ENCODE assay signal across 8 mouse cellular contexts in the genomic region with DNA sequence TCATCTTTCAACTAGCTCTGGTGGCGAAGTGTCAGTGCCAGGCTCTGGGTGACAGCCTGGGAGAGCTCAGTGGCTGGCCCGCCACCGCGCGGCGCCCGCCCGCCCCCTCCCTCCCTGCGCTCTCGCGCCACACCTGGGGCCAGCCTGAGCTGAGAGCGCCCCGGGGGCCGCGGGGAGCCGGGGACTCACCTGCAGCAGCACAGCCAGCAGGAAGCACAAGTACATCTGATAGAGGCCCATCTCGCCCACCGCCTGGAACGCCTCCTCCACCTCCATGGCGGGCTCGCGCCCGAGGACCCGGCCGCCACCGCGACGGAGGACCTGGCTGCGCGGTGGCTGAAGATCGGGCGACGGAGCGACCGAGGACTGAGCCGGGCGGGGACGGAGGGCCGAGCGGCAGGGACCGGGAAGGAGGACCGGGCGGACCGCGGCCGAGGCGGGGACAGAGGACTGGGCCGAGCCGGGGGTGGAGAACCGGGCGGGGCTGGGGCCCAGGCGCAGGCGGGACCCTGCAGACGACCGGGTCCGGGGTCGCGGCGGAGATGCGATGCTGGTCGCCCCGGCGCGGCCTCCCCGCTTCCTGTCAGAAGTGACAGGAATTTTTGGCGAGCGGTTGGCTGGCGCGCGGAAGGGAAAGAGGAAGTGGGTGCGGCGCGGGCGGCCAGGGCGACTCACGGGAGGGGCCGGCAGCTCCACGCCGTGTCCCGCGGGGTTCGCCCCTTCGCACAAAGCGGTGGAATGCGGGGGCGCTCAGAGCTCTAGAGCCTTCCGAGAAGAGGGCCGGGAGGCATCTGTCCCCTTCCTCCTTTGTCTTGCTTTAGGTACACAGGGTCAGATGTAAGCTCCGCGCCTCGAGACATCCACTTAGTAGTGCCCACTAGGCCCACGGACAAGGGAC. TPM values are rescaled to one million over a fixed set of nuclear protein-coding genes. Genes with fewer than 3 reads are reported as not detected.
A peak's percentile ranks its signal among the peaks of the same experiment; 100 is the strongest.
DNase-seq lines count a peak whose midpoint lies in the region; ATAC-seq lines count a peak whose summit lies in the region.

A gene (minus strand): TSS at position 611 of the 898 bp plus-strand sequence.

- ATAC-seq in hindbrain, embryonic 13.5 days (ENCODE audit: low FRiP score) = peak; percentile 92

- H3K4me3 ChIP-seq in hindbrain, embryonic 13.5 days = peak within 1 kb of the TSS; percentile 83
- peak within 1 kb of the TSS; percentile 94 for H3K4me3 ChIP-seq in megakaryocyte, embryonic 14.5 days (replicated peaks)

- peak; percentile 74 for DNase-seq in MEL-GATA-1-ER (ENCODE audit: extremely low read depth, low read depth)
- DNase-seq in cerebellum, adult 9-10 months = peak; percentile 71
- peak; percentile 15 to 28 for DNase-seq in frontal cortex, postnatal 25 days (ENCODE audit: low spot score in 2 of 2)
- peak; percentile 25 to 29 for DNase-seq in left cerebral cortex, adult 8-10 months (ENCODE audit: low spot score in 2 of 2)
- DNase-seq in right cerebral cortex, adult 2 months (ENCODE audit: low spot score in 2 of 2) = peak; percentile 45 to 51
- DNase-seq in urinary bladder, postnatal 25 days (ENCODE audit: low spot score) = peak; percentile 66

- H3K4me1 ChIP-seq in hindbrain, embryonic 13.5 days (replicated peaks) = peaks cover 36% of the 10 kb centered on the region
- H3K4me1 ChIP-seq in megakaryocyte, embryonic 14.5 days = peaks cover 28% of the 10 kb centered on the region

- H3K27ac ChIP-seq in hindbrain, embryonic 13.5 days = peak within 1 kb of the TSS; percentile 98

- H3K36me3 ChIP-seq in hindbrain, embryonic 13.5 days = no peaks in the 10 kb centered on the region
- no peaks in the 10 kb centered on the region for H3K36me3 ChIP-seq in megakaryocyte, embryonic 14.5 days (replicated peaks; ENCODE audit: low read length)

- peak within 1 kb of the TSS; percentile 95 for H3K9ac ChIP-seq in hindbrain, embryonic 13.5 days

- H3K9me3 ChIP-seq in hindbrain, embryonic 13.5 days = no peaks in the 10 kb centered on the region
- no peaks in the 10 kb centered on the region for H3K9me3 ChIP-seq in megakaryocyte, embryonic 14.5 days

- peak within 1 kb of the TSS; percentile 78 for H3K4me2 ChIP-seq in hindbrain, embryonic 13.5 days

- no peaks in the 10 kb centered on the region for H3K27me3 ChIP-seq in hindbrain, embryonic 13.5 days
- H3K27me3 ChIP-seq in megakaryocyte, embryonic 14.5 days (replicated peaks) = peaks cover 12% of the 10 kb centered on the region

- WGBS in hindbrain, embryonic 13.5 days = under 1% methylated on average over 91 of the region's 92 CpGs

RNA-seq across cellular contexts. Expression of the gene that starts here (rescaled TPM):
- 7.4 and 7.5 TPM in 2 replicates for polyA plus RNA-seq in hindbrain, embryonic 13.5 days (2015; fragmentation: Nextera tagmentation; extraction: Ambion mirVana)
- 1 to 10 TPM; 7.9 to 9.7 (median 9.2) TPM for total RNA-seq in left cerebral cortex, adult 8-10 months (2022)
- 1.4 and 2.4 TPM in 2 replicates for polyA plus RNA-seq in megakaryocyte, embryonic 14.5 days (2012; ENCODE audit: insufficient read depth, low replicate concordance)

Comparison
In these comparisons a context has a peak if more than half of its experiments do, and no peak if none do; other contexts are left out.
1. Peak in every context shown above with its lines: DNase-seq, ATAC-seq, H3K4me3 ChIP-seq and H3K27ac ChIP-seq.
2. DNase-seq: peak in every context shown above with its lines; median percentile 74 in MEL-GATA-1-ER; 71 in cerebellum, adult 9-10 months; 66 in urinary bladder, postnatal 25 days; 48 in right cerebral cortex, adult 2 months; 27 in left cerebral cortex, adult 8-10 months; 22 in frontal cortex, postnatal 25 days.